Mouse (Mus musculus) heart, adult 11 months (tissue): ENCODE measurements around the gene Mbip.
A peak's percentile ranks its signal among the peaks of the same experiment; 100 is the strongest.

Source experiments
- DNase-seq: peaks from one replicate; pipeline ENCODE4 v3.0.0; 2022

Gene Mbip

DNA sequence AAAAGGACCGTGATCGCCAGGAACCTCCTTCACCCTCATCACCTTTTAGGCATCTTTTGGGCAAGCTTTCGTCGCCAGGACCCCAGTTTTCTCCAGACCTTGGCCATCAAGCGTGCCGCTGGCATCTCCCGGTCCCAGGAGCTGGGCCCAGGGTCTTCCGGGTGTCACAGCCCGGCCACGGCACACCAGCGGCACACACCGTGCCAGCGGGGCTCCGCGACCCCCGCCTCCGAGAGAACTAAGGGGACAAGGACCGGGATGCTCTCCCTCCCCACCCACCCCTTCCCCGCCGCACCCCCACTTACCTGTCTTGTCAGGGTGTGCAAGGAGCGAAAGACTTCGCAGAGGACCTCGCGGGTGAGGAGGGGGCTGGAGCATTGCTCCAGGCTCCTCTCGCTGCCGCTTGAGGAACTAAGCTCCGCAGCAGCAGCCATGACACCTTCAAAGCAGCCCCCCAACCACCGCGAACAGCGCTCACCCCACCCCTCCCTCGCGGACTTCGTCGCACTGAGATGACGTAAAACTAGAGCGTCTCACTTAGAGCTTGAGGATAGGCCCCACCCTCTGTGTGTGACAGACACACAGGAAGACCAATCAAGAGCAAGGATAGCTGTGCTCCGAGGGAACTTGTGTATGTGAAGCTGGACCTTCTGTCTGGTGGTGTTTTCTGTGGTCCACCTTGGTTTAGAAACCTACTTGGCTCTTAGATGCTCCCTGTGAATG, at the start of gene Mbip:
Gene Mbip (minus strand): TSS at position 528 of the 723 bp plus-strand sequence.
- DNase-seq: peak; percentile 99

GRCm38 (mm10) chr12:56387647-56388205, 42.0 kb upstream of the Mbip start:
- DNase-seq: no peak

- DNase-seq: no peak
These were observed 41.4 kb upstream of the Mbip start for GRCm38 (mm10) chr12:56386955-56387646.

- no peak for DNase-seq
These were observed 851 bp downstream of the Mbip start for GRCm38 (mm10) chr12:56344771-56345314.

GRCm38 (mm10) chr12:56339295-56340056, 6.2 kb downstream of the Mbip start:
- DNase-seq: no peak

- no peak for DNase-seq
These were observed 12.2 kb downstream of the Mbip start for GRCm38 (mm10) chr12:56333461-56333860.

DNA sequence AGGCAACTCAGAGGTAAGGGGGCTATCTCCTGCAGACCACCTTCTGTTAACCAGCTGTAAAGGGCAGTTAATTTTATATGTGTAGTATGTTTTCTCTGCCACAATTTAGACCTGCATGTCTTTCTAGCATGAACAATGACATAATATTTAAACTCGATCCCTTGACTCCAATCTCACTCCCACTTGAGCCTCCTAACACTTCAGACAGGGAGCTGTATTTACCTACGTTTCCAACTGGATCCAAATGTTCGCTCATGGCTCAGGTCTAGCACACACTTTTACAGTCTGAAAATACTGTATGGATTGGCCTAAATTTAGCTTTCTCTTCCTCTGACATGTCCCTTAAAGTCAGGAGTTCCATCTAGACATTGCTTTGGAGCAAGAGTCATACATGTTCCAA, 13.2 kb downstream of the Mbip start:
- no peak for DNase-seq

DNA sequence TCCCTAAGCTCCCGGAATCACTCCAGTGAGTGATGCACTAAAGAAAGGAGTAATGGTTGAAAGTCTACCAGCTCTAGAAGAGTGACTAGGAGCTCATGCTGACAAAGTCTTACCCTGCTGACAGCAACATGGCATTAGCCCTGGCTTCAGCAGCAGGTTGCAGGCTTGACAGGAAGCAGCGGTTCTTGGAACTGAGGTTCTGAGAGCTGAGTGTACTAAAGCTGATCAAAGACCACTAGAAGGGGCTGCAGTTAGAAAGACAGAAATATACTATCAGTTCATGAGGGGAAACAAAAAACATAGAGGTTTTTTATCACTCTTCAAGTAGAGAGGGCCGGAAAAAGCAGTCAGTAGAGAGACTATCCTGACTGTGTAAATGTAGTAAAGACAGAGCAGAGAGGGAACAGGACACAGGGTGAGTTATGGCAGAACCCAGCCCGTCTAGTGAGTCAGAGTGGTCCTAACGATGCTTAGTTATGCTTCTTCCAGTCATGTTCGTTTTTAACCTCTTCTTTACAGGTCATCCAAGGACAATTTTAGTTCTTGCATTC, 18.2 kb downstream of the Mbip start:
- DNase-seq: no peak

DNA sequence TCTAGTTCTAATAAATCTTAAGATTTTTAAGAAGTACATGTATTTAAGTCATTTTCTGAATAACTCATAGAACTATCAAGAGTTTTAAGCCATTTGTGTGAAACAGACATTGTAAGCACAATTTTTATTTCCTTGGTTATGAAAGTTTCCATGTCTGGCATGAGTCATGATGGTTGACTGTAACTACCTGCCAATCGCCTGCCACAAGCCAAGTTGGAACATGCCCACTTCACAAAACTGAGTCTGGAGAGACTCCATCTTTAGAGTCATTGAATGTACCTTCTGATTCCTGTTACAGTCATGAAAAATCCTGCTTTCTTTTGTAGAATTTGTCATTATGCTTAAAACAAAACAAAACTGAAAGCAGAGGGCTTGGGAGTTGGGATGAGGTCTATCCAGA, 19.8 kb downstream of the Mbip start:
- no peak for DNase-seq

DNA sequence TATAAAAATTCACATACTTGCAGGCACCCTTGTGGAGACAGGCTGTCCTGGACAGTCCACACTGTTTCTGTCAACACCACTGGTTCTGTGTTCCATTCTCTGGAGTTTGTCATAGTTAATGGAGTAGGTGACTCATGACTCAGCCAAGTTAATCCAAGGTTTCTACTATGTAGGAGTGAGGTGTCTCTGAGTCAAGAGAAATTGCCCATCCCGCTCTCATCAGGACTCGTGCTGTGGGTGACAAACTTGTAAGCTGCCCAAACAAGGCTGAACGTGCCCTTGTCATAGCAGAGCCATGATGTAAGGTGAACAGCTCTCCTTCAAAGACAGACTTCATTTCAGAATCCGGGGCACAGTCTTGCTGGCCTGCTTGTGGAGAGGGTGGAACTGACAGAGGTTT, 26.8 kb downstream of the Mbip start:
- no peak for DNase-seq

GRCm38 (mm10) chr12:56318059-56318458, 27.6 kb downstream of the Mbip start:
- DNase-seq: no peak

DNA sequence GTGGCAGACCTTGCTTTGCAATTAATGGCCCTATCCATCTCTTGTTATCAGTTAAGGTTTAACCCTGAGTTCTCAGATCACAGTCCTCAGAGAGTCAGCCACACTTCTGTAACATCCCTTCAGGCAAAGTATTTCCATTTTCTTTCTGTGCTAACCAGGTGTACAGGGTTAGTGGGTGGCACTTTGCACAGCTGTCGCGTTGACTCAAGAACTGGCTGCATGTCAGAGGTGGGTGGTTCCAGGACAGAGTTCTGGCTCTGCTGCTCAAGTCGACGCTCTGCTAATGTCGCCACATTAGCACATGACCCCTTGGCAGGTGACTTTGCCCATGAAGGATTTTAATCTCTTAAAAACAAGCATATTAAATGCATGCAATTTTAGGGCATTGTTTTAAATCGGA, 39.9 kb downstream of the Mbip start:
- no peak for DNase-seq

DNA sequence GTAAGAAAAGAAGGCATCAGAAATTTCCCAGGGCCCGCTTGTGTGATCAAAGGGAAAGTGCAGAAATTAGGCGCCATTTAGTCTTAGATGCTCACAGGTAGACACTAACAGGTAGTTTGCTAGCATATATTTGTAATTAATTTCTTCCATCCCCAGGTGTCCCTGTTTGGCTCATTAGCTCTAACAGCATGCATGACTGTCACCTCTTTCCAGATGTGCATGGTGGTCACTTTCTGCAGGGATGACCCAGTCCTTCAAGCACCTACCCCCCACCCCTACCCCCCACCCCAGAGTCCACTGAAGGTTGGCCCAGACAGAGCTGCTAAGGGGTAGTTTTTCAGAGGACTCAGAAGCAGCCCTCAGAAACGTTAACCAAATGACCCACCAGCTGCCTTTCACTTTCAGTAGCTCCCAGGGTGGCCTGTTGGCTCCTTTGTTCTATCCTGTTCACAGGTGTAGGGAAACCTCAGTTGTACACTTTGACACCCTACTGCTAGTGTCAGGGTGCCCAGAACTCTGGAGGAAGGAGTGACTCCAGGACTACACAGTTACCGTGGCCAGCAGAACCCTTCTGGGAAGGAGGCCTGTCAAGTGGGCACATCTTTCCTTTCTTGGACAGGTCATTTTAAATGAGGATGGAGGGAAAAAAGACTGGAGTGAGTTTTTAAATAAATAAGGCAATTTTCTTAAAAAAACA, 43.2 kb downstream of the Mbip start:
- DNase-seq: no peak

- no peak for DNase-seq
These were observed 44.0 kb downstream of the Mbip start for GRCm38 (mm10) chr12:56301487-56302293.

- DNase-seq: no peak
These were observed 46.1 kb downstream of the Mbip start for GRCm38 (mm10) chr12:56299610-56300009.

DNA sequence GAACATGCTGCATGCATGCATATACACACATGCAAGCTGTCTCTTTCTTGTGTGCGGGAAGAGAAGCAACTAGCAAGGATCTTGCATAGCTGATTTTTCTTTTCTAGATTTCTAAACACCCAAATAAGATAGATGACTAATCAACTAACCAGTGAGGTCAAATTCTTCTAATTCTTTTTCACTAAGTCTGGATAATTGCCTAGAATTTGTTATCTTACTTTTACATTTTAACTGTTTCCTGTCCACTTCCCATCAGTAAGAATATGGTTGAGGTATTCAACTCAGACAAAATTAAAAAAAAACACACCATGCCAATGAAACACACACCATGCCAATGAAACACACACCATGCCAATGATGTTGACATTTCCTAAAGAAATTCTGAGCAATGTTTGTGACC, 46.8 kb downstream of the Mbip start:
- no peak for DNase-seq

- DNase-seq: no peak
These were observed 47.5 kb downstream of the Mbip start for GRCm38 (mm10) chr12:56297921-56298830.

- no peak for DNase-seq
These were observed 48.6 kb downstream of the Mbip start for GRCm38 (mm10) chr12:56297099-56297498.

- DNase-seq: no peak
These were observed 49.2 kb downstream of the Mbip start for GRCm38 (mm10) chr12:56296524-56296923.

- DNase-seq: no peak
These were observed 50.5 kb downstream of the Mbip start for GRCm38 (mm10) chr12:56295160-56295559.
